Mouse (Mus musculus) lung, embryonic 14.5 days (tissue): ENCODE measurements around the gene AI464131. TPM values are rescaled to one million over a fixed set of nuclear protein-coding genes. Genes with fewer than 3 reads are reported as not detected.

Source experiments
- ATAC-seq: fragments of 200-750 bp; cut with Nextera tagmentation; 2 replicates; pipeline ENCODE4 v1.8.0; 2017; ENCODE audit warnings: mild to moderate bottlenecking, moderate TSS enrichment, moderate library complexity; ENCODE audit not compliant: insufficient read depth
- DNase-seq: peaks from one replicate; pipeline ENCODE4 v3.0.0-alpha.2; 2015
- H3K27ac ChIP-seq: fragments of 300-500 bp; sonication (generic); 2 replicates; pipeline ENCODE4 v1.5.1; 2014; ENCODE audit warnings: low read depth, mild to moderate bottlenecking, moderate library complexity
- H3K27me3 ChIP-seq: fragments of 300-500 bp; sonication (generic); 2 replicates; pipeline ENCODE4 v1.6.1; 2014; ENCODE audit warnings: low read length, control low read depth; ENCODE audit not compliant: insufficient read depth
- H3K36me3 ChIP-seq: fragments of 300-500 bp; sonication (generic); 2 replicates; pipeline ENCODE4 v1.6.1; 2014; ENCODE audit warnings: control low read depth; ENCODE audit not compliant: insufficient read depth
- H3K4me1 ChIP-seq: fragments of 300-500 bp; sonication (generic); 2 replicates; pipeline ENCODE4 v1.6.1; 2014; ENCODE audit warnings: antibody characterized with exemption, control low read depth; ENCODE audit not compliant: insufficient read depth
- H3K4me2 ChIP-seq: fragments of 300-500 bp; sonication (generic); 2 replicates; pipeline ENCODE4 v1.6.1; 2014; ENCODE audit warnings: mild to moderate bottlenecking
- H3K4me3 ChIP-seq: fragments of 300-500 bp; sonication (generic); 2 replicates; pipeline ENCODE4 v1.5.1; 2014; ENCODE audit warnings: low read depth, low read length
- H3K9ac ChIP-seq: fragments of 300-500 bp; sonication (generic); 2 replicates; pipeline ENCODE4 v1.6.1; 2014
- H3K9me3 ChIP-seq: fragments of 300-500 bp; sonication (generic); 2 replicates; pipeline ENCODE4 v1.6.1; 2016; ENCODE audit warnings: low read depth, low read length, control low read depth
- CTCF ChIP-seq: IDR thresholded peaks from 2 replicates; pipeline ENCODE4 v1.5.1; 2016; ENCODE audit warnings: antibody characterized with exemption, low read depth
- WGBS: fragments of 180-500 bp; shearing (Covaris S2); extraction: QIAGEN DNeasy Blood & Tissue Kit; methylation state at CpG from one replicate; pipeline ENCODE4 v1.1.7; 2014; 5-methylcytosine and 5-hydroxymethylcytosine counted together
- polyA plus RNA-seq: library from polyadenylated mRNA; unstranded; fragments of >200 nt; fragmentation: Nextera tagmentation; extraction: Ambion mirVana; gene quantifications from 2 replicates; pipeline ENCODE4 v1.2.1, GENCODE M21; 2014

The AI464131 gene
- polyA plus RNA-seq = 3.3 and 3.6 TPM in 2 replicates

- Histone ChIP-seq H3K9me3 (no peaks in the 10 kb centered on the region), H3K9ac (peak within 1 kb of the TSS; percentile 35; the same call in 1 of the 2 replicates), H3K4me3 (peak within 1 kb of the TSS; percentile 41), H3K27ac (0 out of 2 replicates have a peak within 1 kb of the TSS, but pooled peaks have one; percentile 10), H3K36me3 (no peaks in the 10 kb centered on the region), H3K4me2 (peak within 1 kb of the TSS; percentile 76), H3K4me1 (peaks cover 18% of the 10 kb centered on the region), H3K27me3 (peaks cover 42% of the 10 kb centered on the region)
- peak; percentile 96 for ATAC-seq
- peak; percentile 45 for TF ChIP-seq CTCF
- under 1% methylated on average over 18 of the region's 18 CpGs for WGBS
- DNase-seq = peak; percentile 97
Observed at GRCm38 (mm10) chr4:41502986-41503412, at the start of gene AI464131. AI464131 (minus strand) TSS chr4:41503076.

GRCm38 (mm10) chr4:41552529-41552928 is 49.7 kb upstream of the AI464131 start:
- peak; percentile 31; the same call in 1 of the 2 replicates for ATAC-seq
- H3K27ac ChIP-seq = no peak overlapping the region
- WGBS = 25% methylated on average over 6 of the region's 6 CpGs

GRCm38 (mm10) chr4:41547086-41547485 is 44.2 kb upstream of the AI464131 start:
- no peaks in the 10 kb centered on the region for H3K9me3 ChIP-seq
- no peak overlapping the region for H3K4me3 ChIP-seq
- ATAC-seq (no peak), DNase-seq (no peak)
- no peak for TF ChIP-seq CTCF
- no peaks in the 10 kb centered on the region for H3K27me3 ChIP-seq
- H3K36me3 ChIP-seq = no peaks in the 10 kb centered on the region
- H3K9ac ChIP-seq = no peak overlapping the region
- no peak overlapping the region for H3K4me2 ChIP-seq
- H3K4me1 ChIP-seq = no peaks in the 10 kb centered on the region
- no peak overlapping the region for H3K27ac ChIP-seq
- 79% methylated on average over 1 of the region's 1 CpGs for WGBS

More at GRCm38 (mm10) chr4:41552529-41552928, 49.7 kb upstream of the AI464131 start:
- no peaks in the 10 kb centered on the region for H3K36me3 ChIP-seq
- no peaks in the 10 kb centered on the region for H3K9me3 ChIP-seq
- no peak overlapping the region for H3K4me3 ChIP-seq
- H3K9ac ChIP-seq = no peak overlapping the region
- no peaks in the 10 kb centered on the region for H3K27me3 ChIP-seq
- H3K4me1 ChIP-seq = 0 out of 2 replicates have a peak, but pooled peaks cover 4% of the 10 kb centered on the region
- TF ChIP-seq CTCF = peak; percentile 79
- DNase-seq = peak; percentile 87
- no peak overlapping the region for H3K4me2 ChIP-seq

DNA sequence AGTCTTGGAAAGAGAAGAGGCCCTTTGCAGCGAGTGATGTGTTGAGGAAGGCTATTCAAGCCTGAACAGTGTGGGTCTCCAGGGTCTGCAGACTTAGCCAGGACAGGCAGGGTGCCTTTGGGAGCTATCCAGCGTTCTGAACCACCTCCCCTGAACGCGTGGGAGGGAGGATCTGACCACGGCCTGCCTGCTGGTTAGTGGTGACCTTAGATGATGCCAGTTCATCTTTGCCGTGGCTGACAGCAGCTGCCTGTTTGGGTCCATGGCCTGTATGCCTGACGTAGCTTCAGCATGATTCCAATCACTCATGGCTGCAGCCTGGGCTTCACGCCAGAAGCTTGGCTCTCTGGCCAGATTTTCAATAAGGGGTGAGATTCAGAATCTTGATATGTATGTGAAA is 43.1 kb upstream of the AI464131 start:
- Histone ChIP-seq H3K36me3 (no peaks in the 10 kb centered on the region), H3K9me3 (no peaks in the 10 kb centered on the region), H3K4me1 (no peaks in the 10 kb centered on the region), H3K4me3 (no peak overlapping the region), H3K27me3 (no peaks in the 10 kb centered on the region), H3K4me2 (no peak overlapping the region), H3K27ac (no peak overlapping the region), H3K9ac (no peak overlapping the region)
- DNase-seq = peak; percentile 83
- WGBS = 11% methylated on average over 8 of the region's 8 CpGs
- ATAC-seq = no peak; the same call in 1 of the 2 replicates
- TF ChIP-seq CTCF = no peak

DNA sequence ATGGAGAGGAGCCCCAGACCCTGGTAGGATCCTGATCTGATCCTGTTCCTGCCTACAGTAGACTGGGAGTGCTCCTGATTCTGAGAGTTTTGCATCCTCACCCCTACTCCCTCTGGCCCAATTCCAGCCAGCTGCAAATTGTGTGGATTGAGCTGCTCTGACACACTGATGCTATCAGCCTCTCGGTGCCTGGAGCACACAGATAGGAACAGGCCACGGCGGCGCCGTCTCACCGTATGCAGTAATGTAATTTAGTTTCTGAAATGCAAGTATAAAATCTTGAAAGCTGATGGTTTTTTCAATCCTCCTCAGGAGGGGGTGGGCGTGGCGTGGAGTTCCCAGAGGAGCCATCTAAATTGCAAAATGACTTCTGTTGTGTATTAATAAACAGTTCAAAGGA is 39.3 kb upstream of the AI464131 start:
- 68% methylated on average over 8 of the region's 8 CpGs for WGBS
- ATAC-seq = no peak
- no peak for TF ChIP-seq CTCF
- Histone ChIP-seq H3K9ac (no peak overlapping the region), H3K27me3 (no peaks in the 10 kb centered on the region), H3K9me3 (no peaks in the 10 kb centered on the region), H3K4me1 (no peaks in the 10 kb centered on the region), H3K4me2 (no peak overlapping the region), H3K27ac (no peak overlapping the region), H3K4me3 (no peak overlapping the region), H3K36me3 (no peaks in the 10 kb centered on the region)
- DNase-seq = no peak

- Histone ChIP-seq H3K27me3 (no peaks in the 10 kb centered on the region), H3K9me3 (no peaks in the 10 kb centered on the region), H3K27ac (no peak overlapping the region), H3K9ac (no peak overlapping the region), H3K36me3 (no peaks in the 10 kb centered on the region), H3K4me3 (no peak overlapping the region), H3K4me2 (no peak overlapping the region), H3K4me1 (no peaks in the 10 kb centered on the region)
- 66% methylated on average over 5 of the region's 5 CpGs for WGBS
- DNase-seq (no peak), ATAC-seq (no peak)
- no peak for TF ChIP-seq CTCF
Observed at GRCm38 (mm10) chr4:41534866-41535265, 32.0 kb upstream of the AI464131 start.

DNA sequence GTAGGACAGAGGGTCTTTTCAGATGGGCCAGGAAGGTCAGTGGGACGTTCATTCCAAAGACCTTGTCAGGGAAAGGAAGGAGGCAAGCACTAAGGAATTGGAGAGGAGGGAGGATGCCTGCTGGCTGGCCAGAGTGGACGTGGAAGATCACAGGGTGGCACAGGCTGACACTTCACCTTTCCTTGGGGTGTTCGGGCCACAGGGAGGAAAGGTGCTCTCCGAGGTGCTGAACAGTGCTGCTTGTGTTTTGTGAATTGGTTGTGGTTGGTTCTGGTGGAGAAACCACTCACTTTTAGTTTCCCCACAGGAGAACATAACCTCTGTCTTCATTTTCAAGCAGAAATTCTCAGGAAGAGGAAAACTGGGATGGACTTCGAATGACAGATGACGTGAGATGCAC is 29.5 kb upstream of the AI464131 start:
- H3K4me1 ChIP-seq = peaks cover 4% of the 10 kb centered on the region; the same call in 1 of the 2 replicates
- no peak overlapping the region for H3K4me2 ChIP-seq
- DNase-seq = peak; percentile 79
- no peak for TF ChIP-seq CTCF
- H3K36me3 ChIP-seq = no peaks in the 10 kb centered on the region
- H3K27me3 ChIP-seq = no peaks in the 10 kb centered on the region
- H3K9me3 ChIP-seq = no peaks in the 10 kb centered on the region
- H3K27ac ChIP-seq = no peak overlapping the region
- H3K9ac ChIP-seq = no peak overlapping the region
- no peak for ATAC-seq
- WGBS = 19% methylated on average over 6 of the region's 6 CpGs
- H3K4me3 ChIP-seq = no peak overlapping the region
